ENCODE assay signal across 9 mouse cellular contexts in the genomic region with DNA sequence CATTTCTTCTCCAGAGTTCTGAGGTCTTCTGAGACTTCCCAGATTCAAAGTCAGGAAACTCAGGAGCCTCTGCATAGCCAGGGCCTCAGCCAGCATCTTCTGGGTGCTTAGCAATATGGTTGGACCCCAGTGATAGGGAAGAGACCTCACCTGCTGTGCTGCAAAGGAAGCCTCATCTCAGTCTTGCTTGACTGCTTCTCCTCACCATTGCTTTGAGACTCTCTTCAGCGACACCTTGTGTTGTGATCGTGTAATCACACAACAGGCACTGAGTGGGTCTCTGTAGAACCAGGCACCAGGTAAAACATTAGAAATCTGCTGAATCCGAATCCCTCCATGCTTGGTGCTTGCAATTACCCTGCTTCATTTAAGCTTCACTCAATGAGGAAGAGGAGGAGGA.
A peak's percentile ranks its signal among the peaks of the same experiment; 100 is the strongest.
DNase-seq lines count a peak whose midpoint lies in the region; ATAC-seq and TF ChIP-seq lines count a peak whose summit lies in the region.
"Had no signal": no experiment of that assay in that cellular context is flagged by ENCODE, and none has a peak within 500 bp of the region (broad histone marks: within the 10 kb centered on the region; RNA-seq: fewer than 3 reads in every experiment).

No protein-coding gene starts in this region.

- no peak for ATAC-seq in heart, embryonic 11.5 days (replicated peaks; ENCODE audit: insufficient number of reproducible peaks, low FRiP score, low TSS enrichment)

- H3K4me3 ChIP-seq in heart, embryonic 11.5 days (ENCODE audit: low read depth, low read length), result no peak overlapping the region
- H3K4me3 ChIP-seq in spleen, adult 2 months (ENCODE audit: extremely low read depth, insufficient read depth, insufficient read length), result no peak overlapping the region
- H3K4me3 ChIP-seq in small intestine, adult 2 months (ENCODE audit: low read depth, low read length), result no peak overlapping the region
- H3K4me3 ChIP-seq: limb, embryonic 12.5 days had no signal

- TF ChIP-seq CTCF in spleen, adult 2 months (IDR thresholded peaks at IDR 0.05; ENCODE audit: extremely low read depth, insufficient read depth, insufficient read length, insufficient replicate concordance), result peak; percentile 17; the same call in 1 of the 2 replicates
- TF ChIP-seq CTCF in small intestine, adult 2 months (IDR thresholded peaks at IDR 0.05; ENCODE audit: extremely low read depth, insufficient read length, insufficient replicate concordance, low read depth, low read length), result peak; percentile 23; the same call in 1 of the 2 replicates

- 9% methylated on average over 3 of the region's 3 CpGs for WGBS in heart, embryonic 11.5 days (ENCODE audit: insufficient replicate concordance)
- 12% methylated on average over 3 of the region's 3 CpGs for WGBS in spleen, adult 2 months
- under 1% methylated on average over 3 of the region's 3 CpGs for WGBS in small intestine, adult 2 months

- no peaks in the 10 kb centered on the region for H3K36me3 ChIP-seq in heart, embryonic 11.5 days (ENCODE audit: control insufficient read depth, insufficient read depth, low read length)
- H3K36me3 ChIP-seq in spleen, adult 2 months (ENCODE audit: control insufficient read depth, insufficient read depth, low read length), result no peaks in the 10 kb centered on the region
- H3K36me3 ChIP-seq in small intestine, adult 2 months (ENCODE audit: control insufficient read depth, insufficient read depth, low read length), result no peaks in the 10 kb centered on the region
- H3K36me3 ChIP-seq: limb, embryonic 12.5 days had no signal

- no peak for TF ChIP-seq POLR2A in spleen, adult 2 months (IDR thresholded peaks at IDR 0.05; ENCODE audit: low read depth, low read length)
- no peak for TF ChIP-seq POLR2A in small intestine, adult 2 months (IDR thresholded peaks at IDR 0.05; ENCODE audit: low read depth, low read length)

- no peak overlapping the region for H3K27ac ChIP-seq in heart, embryonic 11.5 days (ENCODE audit: low read depth, low read length)
- no peak overlapping the region for H3K27ac ChIP-seq in spleen, adult 2 months (ENCODE audit: insufficient read depth, low read length)
- no peak overlapping the region for H3K27ac ChIP-seq in small intestine, adult 2 months (ENCODE audit: insufficient read depth, low read depth, low read length)
- H3K27ac ChIP-seq: limb, embryonic 12.5 days had no signal

- H3K4me1 ChIP-seq in heart, embryonic 11.5 days (ENCODE audit: control insufficient read depth, insufficient read depth, low read length), result no peaks in the 10 kb centered on the region
- H3K4me1 ChIP-seq in spleen, adult 2 months (ENCODE audit: control insufficient read depth, insufficient read depth, insufficient read length), result no peaks in the 10 kb centered on the region
- H3K4me1 ChIP-seq in small intestine, adult 2 months (ENCODE audit: control insufficient read depth, insufficient read depth, insufficient read length, low read length), result no peaks in the 10 kb centered on the region
- H3K4me1 ChIP-seq: limb, embryonic 12.5 days had no signal

- H3K9me3 ChIP-seq in heart, embryonic 11.5 days (replicated peaks; ENCODE audit: control insufficient read depth, low read length), result no peaks in the 10 kb centered on the region
- H3K9me3 ChIP-seq: limb, embryonic 12.5 days had no signal

- peak; percentile 36 to 74 for DNase-seq in heart, adult 18-20 months
- DNase-seq in spleen, adult 2 months (ENCODE audit: low read depth in 1 of 2, low spot score in 2 of 2), result no peak
- no peak for DNase-seq in spleen, postnatal 14 days (ENCODE audit: low spot score in 2 of 2)
- DNase-seq in induced T-regulatory cell, adult 2 months (ENCODE audit: low read depth), result peak; percentile 40
- DNase-seq in urinary bladder, postnatal 25 days (ENCODE audit: low spot score), result no peak
- no peak for DNase-seq in layer of hippocampus, postnatal 10 days (ENCODE audit: low spot score in 2 of 2)

- H3K9ac ChIP-seq in heart, embryonic 11.5 days (ENCODE audit: low read depth, low read length), result no peak overlapping the region
- H3K9ac ChIP-seq: limb, embryonic 12.5 days had no signal

- H3K27me3 ChIP-seq in heart, embryonic 11.5 days (ENCODE audit: control insufficient read depth, insufficient read depth, low read length), result peaks cover 47% of the 10 kb centered on the region
- no peaks in the 10 kb centered on the region for H3K27me3 ChIP-seq in spleen, adult 2 months (ENCODE audit: control insufficient read depth, insufficient read depth, low read length)
- H3K27me3 ChIP-seq in small intestine, adult 2 months (ENCODE audit: control insufficient read depth, insufficient read depth, low read length), result no peaks in the 10 kb centered on the region

- no peak overlapping the region for H3K4me2 ChIP-seq in heart, embryonic 11.5 days
- H3K4me2 ChIP-seq: limb, embryonic 12.5 days had no signal

Comparison
In these comparisons a context has a peak if more than half of its experiments do, and no peak if none do; other contexts are left out.
1. DNase-seq: peak in heart, adult 18-20 months (2 of 2) and induced T-regulatory cell, adult 2 months (single experiment); none in spleen, adult 2 months (0 of 2), spleen, postnatal 14 days (0 of 2), urinary bladder, postnatal 25 days (single experiment) and layer of hippocampus, postnatal 10 days (0 of 2).